Mouse (Mus musculus): ENCODE results near the gene Abcf1. TPM values are rescaled to one million over a fixed set of nuclear protein-coding genes. Genes with fewer than 3 reads are reported as not detected.

Gene Abcf1
- total and polyA plus RNA-seq, 3 experiments: 52.8 to 290 (median 110) TPM

DNA sequence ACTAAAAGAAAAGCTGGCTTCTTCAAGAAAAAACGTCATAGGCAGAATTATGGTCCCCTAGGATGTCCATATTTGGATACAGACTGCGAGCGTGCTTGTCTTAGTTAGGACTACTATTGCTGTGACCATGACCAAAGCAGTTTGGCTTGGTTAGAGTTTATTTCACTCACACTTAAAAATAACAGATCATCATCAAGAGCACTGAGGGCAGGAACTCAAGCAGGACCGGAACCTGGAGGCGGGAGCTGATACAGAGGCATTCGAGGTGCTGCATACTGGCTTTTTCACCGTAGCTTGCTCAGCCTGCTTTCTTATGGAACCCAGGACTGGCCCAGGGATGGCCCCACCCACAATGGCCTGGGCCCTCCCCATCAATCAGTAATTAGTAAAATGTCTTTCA, 33.8 kb upstream of the Abcf1 start:
- no peak overlapping the region for H3K4me3 ChIP-seq (replicated peaks in 1 of 3; ENCODE audit: low read depth in 2 of 3, low read length in 2 of 3, poor library complexity in 1 of 3)
- no peaks in the 10 kb centered on the region for H3K27me3 ChIP-seq (replicated peaks)
- TF ChIP-seq ZC3H11A (IDR thresholded peaks at IDR 0.05; ENCODE audit: low read depth, low read length) (no peak), RAD21 (IDR thresholded peaks at IDR 0.05; ENCODE audit: low read depth, low read length) (no peak), MAZ (IDR thresholded peaks at IDR 0.05; ENCODE audit: low read depth, low read length) (no peak), MXI1 (IDR thresholded peaks at IDR 0.05; ENCODE audit: low read depth, low read length) (no peak), MEF2A (IDR thresholded peaks at IDR 0.05; ENCODE audit: borderline replicate concordance, low read depth, low read length) (no peak), RCOR1 (conservative IDR thresholded peaks at IDR 0.05; ENCODE audit: low read depth, low read length) (no peak), SMC3 (IDR thresholded peaks at IDR 0.05; ENCODE audit: low read depth, low read length) (no peak), NELFE (IDR thresholded peaks at IDR 0.05; ENCODE audit: low read depth, low read length) (no peak), USF1 (IDR thresholded peaks at IDR 0.05; ENCODE audit: low read depth, low read length) (no peak), BHLHE40 (IDR thresholded peaks at IDR 0.05; ENCODE audit: low read depth, low read length) (no peak), USF2 (conservative IDR thresholded peaks at IDR 0.05; ENCODE audit: low read depth, low read length) (no peak), HCFC1 (IDR thresholded peaks at IDR 0.05; ENCODE audit: low read depth, low read length) (no peak), E2F4 (IDR thresholded peaks at IDR 0.05; ENCODE audit: insufficient replicate concordance, low read depth, low read length) (no peak), CHD2 (IDR thresholded peaks at IDR 0.05; ENCODE audit: low read length) (no peak), MAX (IDR thresholded peaks at IDR 0.05; ENCODE audit: low read length) (no peak), ZMIZ1 (IDR thresholded peaks at IDR 0.05; ENCODE audit: low read depth, low read length) (no peak), MAFK (IDR thresholded peaks at IDR 0.05; ENCODE audit: insufficient replicate concordance, low read length) (no peak), MYC (IDR thresholded peaks at IDR 0.05; ENCODE audit: low read depth, low read length) (no peak)
- H3K9me3 ChIP-seq (replicated peaks; ENCODE audit: low read length): peaks cover 31% of the 10 kb centered on the region
- H3K9ac ChIP-seq (ENCODE audit: insufficient read depth, low read depth): no peak overlapping the region
- in situ Hi-C loops (cut with MboI; ENCODE audit: low pct_ligation_motif_present, low pct_unique_long_range_greater_than_20kb, low sequenced_read_pairs) (no loop called here), dilution Hi-C loops (cut with MboI; ENCODE audit: extremely low pct_ligation_motif_present, extremely low pct_unique_long_range_greater_than_20kb, low sequenced_read_pairs) (no loop called here)
- H3K4me1 ChIP-seq (ENCODE audit: control insufficient read depth in 1 of 2, insufficient read depth in 2 of 2): peaks cover 3 to 33% of the 10 kb centered on the region in 2 experiments; a peak in 2 of 4 replicates
- no peak overlapping the region for H3K27ac ChIP-seq (ENCODE audit: insufficient read depth, low read depth)
- H3K36me3 ChIP-seq (replicated peaks in 1 of 2; ENCODE audit: control insufficient read depth in 1 of 2, insufficient read depth in 1 of 2, low read length in 1 of 2): peaks cover 18 to 40% of the 10 kb centered on the region in 2 experiments
- peaks cover 46% of the 10 kb centered on the region for H3K79me2 ChIP-seq (replicated peaks; ENCODE audit: control insufficient read depth, extremely low read depth, insufficient read depth, poor library complexity, severe bottlenecking)
- no peak overlapping the region for H3K4me2 ChIP-seq (ENCODE audit: insufficient read depth, low read depth, poor library complexity, severe bottlenecking)
- DNase-seq (ENCODE audit: extremely low read depth): no peak

- Histone ChIP-seq H3K4me1 (ENCODE audit: control insufficient read depth in 1 of 2, insufficient read depth in 2 of 2) (peaks cover 3 to 33% of the 10 kb centered on the region in 2 experiments; a peak in 2 of 4 replicates), H3K4me2 (ENCODE audit: insufficient read depth, low read depth, poor library complexity, severe bottlenecking) (no peak overlapping the region), H3K36me3 (replicated peaks in 1 of 2; ENCODE audit: control insufficient read depth in 1 of 2, insufficient read depth in 1 of 2, low read length in 1 of 2) (peaks cover 18 to 40% of the 10 kb centered on the region in 2 experiments), H3K27ac (ENCODE audit: insufficient read depth, low read depth) (peak overlapping the region; percentile 61), H3K9ac (ENCODE audit: insufficient read depth, low read depth) (no peak overlapping the region), H3K27me3 (replicated peaks) (no peaks in the 10 kb centered on the region), H3K79me2 (replicated peaks; ENCODE audit: control insufficient read depth, extremely low read depth, insufficient read depth, poor library complexity, severe bottlenecking) (peaks cover 49% of the 10 kb centered on the region), H3K4me3 (replicated peaks in 1 of 3; ENCODE audit: low read depth in 2 of 3, low read length in 2 of 3, poor library complexity in 1 of 3) (no peak overlapping the region), H3K9me3 (replicated peaks; ENCODE audit: low read length) (peaks cover 31% of the 10 kb centered on the region)
- DNase-seq (ENCODE audit: extremely low read depth): peak; percentile 74
- TF ChIP-seq ZKSCAN1 (IDR thresholded peaks at IDR 0.05; ENCODE audit: borderline replicate concordance, low read depth, low read length) (no peak), JUND (conservative IDR thresholded peaks at IDR 0.05; ENCODE audit: low read depth, low read length) (no peak), NELFE (IDR thresholded peaks at IDR 0.05; ENCODE audit: low read depth, low read length) (no peak), SIN3A (IDR thresholded peaks at IDR 0.05; ENCODE audit: low read length) (no peak), ETS1 (conservative IDR thresholded peaks at IDR 0.05; ENCODE audit: low read depth, low read length) (peak; percentile 37; the same call in 1 of the 2 replicates), ZMIZ1 (IDR thresholded peaks at IDR 0.05; ENCODE audit: low read depth, low read length) (no peak)
- dilution Hi-C loops (cut with MboI; ENCODE audit: extremely low pct_ligation_motif_present, extremely low pct_unique_long_range_greater_than_20kb, low sequenced_read_pairs): no loop called here
- in situ Hi-C loops (cut with MboI; ENCODE audit: low pct_ligation_motif_present, low pct_unique_long_range_greater_than_20kb, low sequenced_read_pairs): no loop called here
These were observed 32.4 kb upstream of the Abcf1 start for GRCm38 (mm10) chr17:36001966-36002365.
